Mouse (Mus musculus) cerebellum, adult 8-10 months (tissue): ENCODE results near the gene H2afy.
A peak's percentile ranks its signal among the peaks of the same experiment; 100 is the strongest.

Experiments used
- DNase-seq: peaks from one replicate; pipeline ENCODE4 v3.0.0; 2022

H2afy gene

GRCm38 (mm10) chr13:56136200-56136599 is at the start of gene H2afy:
Gene H2afy, minus strand, starts transcription at chr13:56136361.
- DNase-seq, result no peak

GRCm38 (mm10) chr13:56183687-56184086 is 47.5 kb upstream of the H2afy start:
- no peak for DNase-seq

- DNase-seq, result no peak
Measured at GRCm38 (mm10) chr13:56181424-56181823, 45.3 kb upstream of the H2afy start.

GRCm38 (mm10) chr13:56178416-56179035 is 42.4 kb upstream of the H2afy start, which contains the start of gene Tifab:
Gene Tifab, minus strand, starts transcription at chr13:56178885.
- no peak for DNase-seq

GRCm38 (mm10) chr13:56176310-56176709 is 40.1 kb upstream of the H2afy start:
- DNase-seq, result no peak

GRCm38 (mm10) chr13:56175848-56176247 is 39.7 kb upstream of the H2afy start:
- DNase-seq, result no peak

- DNase-seq, result no peak
Measured at GRCm38 (mm10) chr13:56172901-56173545, 36.9 kb upstream of the H2afy start.

GRCm38 (mm10) chr13:56172106-56172505 is 35.9 kb upstream of the H2afy start:
- DNase-seq, result no peak

GRCm38 (mm10) chr13:56168403-56168781 is 32.2 kb upstream of the H2afy start:
- no peak for DNase-seq

GRCm38 (mm10) chr13:56167446-56168402 is 31.6 kb upstream of the H2afy start:
- no peak for DNase-seq

- no peak for DNase-seq
Measured at GRCm38 (mm10) chr13:56165561-56165960, 29.4 kb upstream of the H2afy start.

- DNase-seq, result no peak
Measured at GRCm38 (mm10) chr13:56164372-56164771, 28.2 kb upstream of the H2afy start.

GRCm38 (mm10) chr13:56163751-56164150 is 27.6 kb upstream of the H2afy start:
- DNase-seq, result no peak

- no peak for DNase-seq
Measured at GRCm38 (mm10) chr13:56162859-56163258, 26.7 kb upstream of the H2afy start.

GRCm38 (mm10) chr13:56159614-56160363 is 23.6 kb upstream of the H2afy start:
- DNase-seq, result no peak

- no peak for DNase-seq
Measured at GRCm38 (mm10) chr13:56159016-56159601, 22.9 kb upstream of the H2afy start.

GRCm38 (mm10) chr13:56155671-56156070 is 19.5 kb upstream of the H2afy start:
- no peak for DNase-seq

- DNase-seq, result no peak
Measured at GRCm38 (mm10) chr13:56155048-56155447, 18.9 kb upstream of the H2afy start.

GRCm38 (mm10) chr13:56152773-56153460 is 16.8 kb upstream of the H2afy start:
- DNase-seq, result no peak

- DNase-seq, result peak; percentile 25
Measured at GRCm38 (mm10) chr13:56151404-56152226, 15.5 kb upstream of the H2afy start.

- no peak for DNase-seq
Measured at GRCm38 (mm10) chr13:56145523-56145922, 9.4 kb upstream of the H2afy start.
